Mouse (Mus musculus) cerebellum, adult 2 months (tissue): ENCODE measurements around the gene Strip1.

ENCODE experiments used
- CTCF ChIP-seq: fragments of 200-500 bp; IDR thresholded peaks from 2 replicates; pipeline ENCODE4 v1.5.1; 2011; ENCODE audit warnings: low read depth, mild to moderate bottlenecking, control low read depth, low read length, moderate library complexity, borderline replicate concordance; ENCODE audit not compliant: insufficient read depth
- POLR2A ChIP-seq: fragments of 200-500 bp; IDR thresholded peaks from 2 replicates; pipeline ENCODE4 v1.6.1; 2011; ENCODE audit warnings: low read length, control low read depth, borderline replicate concordance; ENCODE audit not compliant: insufficient read depth

- TF ChIP-seq CTCF = no peak
- TF ChIP-seq POLR2A = no peak
Observed at GRCm38 (mm10) chr3:107646947-107647346, 15.5 kb upstream of the Strip1 start.
